Mouse (Mus musculus): ENCODE results near the gene Elk3. TPM values are rescaled to one million over a fixed set of nuclear protein-coding genes. Genes with fewer than 3 reads are reported as not detected.

Elk3 gene
- polyA plus RNA-seq, 1 experiment from 2014 or later = 65.2 TPM

DNA sequence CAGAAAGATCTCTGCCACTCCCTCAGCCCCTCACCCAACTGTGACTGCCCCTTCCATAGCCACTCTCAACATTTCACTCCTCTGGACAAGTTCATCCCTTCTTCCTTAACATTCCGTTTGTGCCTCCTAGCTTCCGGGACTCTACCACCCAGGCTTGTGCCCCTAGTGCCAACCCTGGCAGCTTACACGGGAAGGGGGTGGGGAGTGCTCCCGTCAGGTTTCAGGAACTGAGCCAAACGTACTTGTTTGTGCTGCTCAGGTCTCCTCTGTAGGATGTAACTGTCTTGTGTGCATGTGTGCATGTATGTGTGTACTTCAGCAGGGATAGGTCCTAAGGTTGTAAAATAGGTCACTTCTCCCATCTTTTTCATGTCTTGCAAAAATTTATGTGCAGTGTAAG is 51.1 kb downstream of the Elk3 start:
- H3K27me3 ChIP-seq = no peaks in the 10 kb centered on the region
- no peak for TF ChIP-seq CTCF (IDR thresholded peaks at IDR 0.05)
- DNase-seq (ENCODE audit: low read depth, low spot score) (no peak), ATAC-seq (no peak)
- POLR2A ChIA-PET = no interaction called here
- in situ Hi-C loops (cut with MboI; ENCODE audit: low pct_unique_long_range_greater_than_20kb) = no loop called here
- CTCF ChIA-PET = interaction anchor here (1.2 to 3.7 kb wide), 2 partner anchors 9 to 13 kb away, joined by 3 to 16 read pairs; no protein-coding TSS in a partner anchor

DNA sequence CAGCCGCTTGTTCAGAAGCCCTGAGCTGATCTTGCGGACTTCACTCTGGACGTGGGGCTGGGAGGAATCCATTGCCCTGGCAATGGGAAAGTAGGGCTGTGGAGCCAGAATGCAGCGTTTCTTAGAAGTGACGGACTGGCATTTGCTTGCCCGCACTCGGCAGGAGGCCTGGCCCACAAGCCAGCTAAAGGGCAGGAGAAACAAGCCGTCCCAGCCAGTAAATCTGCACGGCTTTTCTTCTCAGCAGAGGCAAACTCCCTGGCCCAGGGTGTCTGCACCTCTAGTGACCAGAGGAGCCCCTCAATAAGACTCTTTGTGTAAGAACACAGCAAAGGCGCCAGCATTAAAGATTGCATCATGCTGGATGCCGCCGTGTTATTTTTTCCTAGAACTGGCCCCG is 55.6 kb downstream of the Elk3 start:
- POLR2A ChIA-PET = interaction anchor here (0.7 kb wide), 1 partner anchor 32 kb away, joined by 3 read pairs; no protein-coding TSS in a partner anchor

DNA sequence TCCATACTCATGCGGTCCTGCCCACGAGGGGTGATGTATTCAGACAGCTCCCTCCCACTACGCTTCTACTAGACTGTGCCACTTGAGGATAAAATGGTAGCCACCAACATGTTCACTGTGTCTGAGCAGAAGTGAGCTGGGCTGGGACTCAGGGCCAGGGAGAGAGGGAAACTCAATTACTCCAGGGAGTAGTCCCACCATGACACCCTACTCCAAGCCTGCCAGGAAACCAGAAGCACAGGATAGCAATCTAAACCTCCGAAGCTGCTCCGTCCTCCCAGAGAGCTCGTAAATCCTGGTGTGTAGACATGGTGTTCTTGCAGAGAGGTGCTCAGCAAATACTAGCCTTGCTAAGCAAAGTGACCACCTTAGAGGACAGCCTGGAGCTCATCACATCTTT is 57.8 kb downstream of the Elk3 start:
- DNase-seq (ENCODE audit: low read depth, low spot score) = no peak
- ChIA-PET POLR2A (interaction anchor here (0.8 kb wide), 1 partner anchor 93 kb away, joined by 3 read pairs; the partner anchor contains the start of gene Cdk17), CTCF (interaction anchor here (0.5 to 3.5 kb wide), 7 partner anchors 8 to 214 kb away, joined by 3 to 10 read pairs (median 4); no protein-coding TSS in a partner anchor)
- TF ChIP-seq CTCF (IDR thresholded peaks at IDR 0.05) = no peak
- in situ Hi-C loops (cut with MboI; ENCODE audit: low pct_unique_long_range_greater_than_20kb) = no loop called here
- ATAC-seq = no peak
- no peaks in the 10 kb centered on the region for H3K27me3 ChIP-seq

More for the DNA sequence above, 55.6 kb downstream of the Elk3 start:
- CTCF ChIA-PET = interaction anchor here (1.0 to 3.5 kb wide), 4 partner anchors 10 to 19 kb away, joined by 3 to 10 read pairs (median 4); no protein-coding TSS in a partner anchor
- no peaks in the 10 kb centered on the region for H3K27me3 ChIP-seq
- DNase-seq (ENCODE audit: low read depth, low spot score) (no peak), ATAC-seq (no peak)
- TF ChIP-seq CTCF (IDR thresholded peaks at IDR 0.05) = no peak
- in situ Hi-C loops (cut with MboI; ENCODE audit: low pct_unique_long_range_greater_than_20kb) = no loop called here

DNA sequence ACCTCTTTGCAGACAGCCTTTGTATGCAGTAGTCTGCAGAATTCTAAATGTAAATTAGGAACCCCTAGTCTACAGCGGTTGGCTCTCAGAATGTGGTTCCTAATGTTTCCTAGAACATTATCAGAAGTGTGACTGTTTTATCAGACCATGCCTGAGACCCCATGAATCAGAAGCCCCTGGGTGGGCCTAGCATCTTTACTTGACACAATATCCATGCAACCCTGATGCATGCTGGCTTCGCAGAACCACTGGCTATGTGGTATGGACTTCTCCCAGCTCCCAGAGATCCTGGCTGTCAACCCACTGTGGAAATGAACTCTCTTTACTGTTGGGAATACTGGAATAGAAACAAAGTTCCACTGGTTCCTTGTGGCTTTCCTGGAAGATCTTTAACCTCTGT is 58.3 kb downstream of the Elk3 start:
- no peaks in the 10 kb centered on the region for H3K27me3 ChIP-seq
- TF ChIP-seq CTCF (IDR thresholded peaks at IDR 0.05) = no peak
- ChIA-PET CTCF (interaction anchor here (0.7 to 3.5 kb wide), 4 partner anchors 9 to 62 kb away, joined by 3 to 10 read pairs (median 4); no protein-coding TSS in a partner anchor), POLR2A (interaction anchor here (0.8 kb wide), 1 partner anchor 92 kb away, joined by 3 read pairs; the partner anchor contains the start of gene Cdk17)
- ATAC-seq (no peak), DNase-seq (ENCODE audit: low read depth, low spot score) (no peak)
- in situ Hi-C loops (cut with MboI; ENCODE audit: low pct_unique_long_range_greater_than_20kb) = no loop called here

DNA sequence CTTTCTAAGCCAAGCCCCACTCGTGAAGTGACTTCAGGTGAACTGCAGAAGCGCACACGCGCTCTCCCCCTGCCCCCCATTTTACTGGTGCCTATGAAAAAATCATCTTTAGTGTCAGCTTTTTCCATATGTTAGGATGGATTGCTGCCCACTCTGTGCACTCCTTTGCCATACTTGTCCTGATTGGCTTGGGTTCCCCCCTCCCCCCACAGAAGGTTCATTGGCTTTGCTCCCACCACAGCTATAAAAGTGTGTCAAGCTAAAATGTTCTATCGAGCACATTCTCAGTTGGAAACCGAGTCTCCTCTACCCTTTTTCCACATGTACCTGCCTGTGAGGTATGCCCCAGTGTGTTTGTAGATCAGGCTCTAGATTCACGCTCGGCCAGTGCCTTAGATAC is 59.5 kb downstream of the Elk3 start:
- ATAC-seq (no peak), DNase-seq (ENCODE audit: low read depth, low spot score) (no peak)
- H3K27me3 ChIP-seq = no peaks in the 10 kb centered on the region
- TF ChIP-seq CTCF (IDR thresholded peaks at IDR 0.05) = no peak
- ChIA-PET CTCF (interaction anchor here (1.0 to 2.0 kb wide), 11 partner anchors 9 to 201 kb away, joined by 3 to 13 read pairs (median 3); no protein-coding TSS in a partner anchor), POLR2A (interaction anchor here (0.9 to 1.7 kb wide), 4 partner anchors 12 to 90 kb away, joined by 3 to 8 read pairs (median 4); no protein-coding TSS in a partner anchor)
- in situ Hi-C loops (cut with MboI; ENCODE audit: low pct_unique_long_range_greater_than_20kb) = no loop called here

DNA sequence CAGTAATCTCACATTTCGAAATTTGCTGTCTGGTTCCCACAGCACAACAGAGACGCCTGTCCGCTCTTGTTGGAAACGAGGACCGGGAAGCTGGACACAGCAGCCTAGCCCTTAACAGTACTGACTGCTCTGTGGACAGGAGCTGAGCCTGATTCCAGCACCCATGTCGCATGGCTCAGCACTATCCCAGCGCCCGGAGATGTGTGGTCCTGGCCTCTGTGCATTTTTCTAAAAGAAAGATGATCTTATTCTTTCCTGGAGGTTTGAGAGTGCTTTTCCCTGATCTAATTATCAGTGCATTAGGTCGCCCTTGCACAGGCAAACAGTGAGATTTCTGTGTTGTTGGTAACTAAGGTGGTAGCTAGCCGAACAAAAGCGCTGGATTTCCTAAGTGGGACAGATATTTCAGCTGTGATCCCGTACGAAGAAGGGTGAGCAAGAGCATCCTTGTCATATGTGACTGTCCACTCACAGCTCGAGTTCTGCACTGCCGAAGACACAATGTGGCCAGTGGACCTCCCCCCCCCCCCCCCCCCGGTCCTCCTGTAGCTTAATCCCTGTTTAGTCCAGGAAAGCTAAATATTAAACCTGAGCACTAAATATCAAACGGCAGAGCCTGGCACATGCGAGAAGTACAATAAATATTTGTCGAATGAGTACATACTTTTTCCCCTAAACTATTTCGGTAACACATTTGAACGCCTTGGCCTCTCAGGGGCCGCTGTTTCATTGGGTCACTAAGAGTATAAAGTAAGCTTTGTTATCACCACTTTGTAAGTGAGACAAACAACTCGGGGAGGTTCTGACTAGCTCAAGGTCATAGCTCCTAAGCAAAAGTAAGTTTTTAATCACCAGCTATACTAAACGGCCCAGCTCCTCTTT is 60.3 kb downstream of the Elk3 start:
- in situ Hi-C loops (cut with MboI; ENCODE audit: low pct_unique_long_range_greater_than_20kb) = no loop called here
- no peaks in the 10 kb centered on the region for H3K27me3 ChIP-seq
- DNase-seq (ENCODE audit: low read depth, low spot score) (no peak), ATAC-seq (peak; percentile 91)
- POLR2A ChIA-PET = interaction anchor here (0.9 to 1.7 kb wide), 5 partner anchors 12 to 89 kb away, joined by 3 to 8 read pairs (median 3); no protein-coding TSS in a partner anchor
- CTCF ChIA-PET = interaction anchor here (1.0 to 2.0 kb wide), 13 partner anchors 10 to 200 kb away, joined by 3 to 13 read pairs (median 3); no protein-coding TSS in a partner anchor
- TF ChIP-seq CTCF (IDR thresholded peaks at IDR 0.05) = no peak

DNA sequence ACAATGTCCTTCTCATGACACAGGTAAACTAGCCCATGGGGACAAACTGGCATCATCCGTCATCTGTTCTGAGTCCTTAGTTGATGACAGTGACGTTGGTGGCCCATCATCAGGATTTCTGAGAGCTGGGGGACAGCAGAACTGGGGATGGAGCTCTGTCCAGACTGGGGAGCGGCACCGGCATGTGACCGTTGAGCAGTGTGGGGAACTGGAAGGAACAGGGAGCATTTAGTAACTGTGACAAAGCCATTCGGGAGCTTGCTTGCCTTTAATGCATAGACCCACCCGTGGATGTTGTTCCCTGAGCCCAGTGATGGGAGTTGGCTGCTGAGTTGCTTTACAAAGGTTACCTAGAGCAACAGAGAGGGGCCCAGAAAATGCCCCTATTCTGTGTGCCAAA is 61.0 kb downstream of the Elk3 start:
- in situ Hi-C loops (cut with MboI; ENCODE audit: low pct_unique_long_range_greater_than_20kb) = no loop called here
- TF ChIP-seq CTCF (IDR thresholded peaks at IDR 0.05) = no peak
- H3K27me3 ChIP-seq = no peaks in the 10 kb centered on the region
- POLR2A ChIA-PET = interaction anchor here (1.3 to 1.7 kb wide), 4 partner anchors 13 to 88 kb away, joined by 3 to 8 read pairs (median 4); no protein-coding TSS in a partner anchor
- ATAC-seq = no peak
- DNase-seq (ENCODE audit: low read depth, low spot score) = no peak
- CTCF ChIA-PET = interaction anchor here (1.2 to 2.0 kb wide), 5 partner anchors 11 to 180 kb away, joined by 3 to 13 read pairs (median 4); no protein-coding TSS in a partner anchor

DNA sequence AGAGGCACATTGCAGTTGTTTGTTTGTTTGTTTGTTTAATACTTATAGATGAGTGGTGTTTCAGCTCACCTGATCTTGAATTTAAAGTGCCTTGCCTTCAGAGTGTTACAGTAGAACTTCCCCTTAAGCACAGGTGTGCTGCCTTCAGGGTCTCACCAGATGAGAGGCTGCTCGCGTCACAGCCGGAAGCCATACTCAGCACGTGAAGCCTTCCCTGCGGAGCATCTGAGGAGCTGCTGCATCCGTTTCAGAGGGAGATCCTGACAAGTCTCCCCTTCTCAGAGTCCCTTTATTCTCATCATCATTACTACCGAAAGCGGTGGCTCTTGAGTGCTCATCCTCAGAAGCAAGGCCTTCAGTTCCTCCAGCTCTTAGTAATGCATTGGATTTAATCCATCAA is 62.5 kb downstream of the Elk3 start:
- no peaks in the 10 kb centered on the region for H3K27me3 ChIP-seq
- no peak for ATAC-seq
- ChIA-PET CTCF (interaction anchor here (1.4 kb wide), 1 partner anchor 43 kb away, joined by 4 read pairs; no protein-coding TSS in a partner anchor), POLR2A (no interaction called here)
- in situ Hi-C loops (cut with MboI; ENCODE audit: low pct_unique_long_range_greater_than_20kb) = no loop called here
- no peak for TF ChIP-seq CTCF (IDR thresholded peaks at IDR 0.05)
- DNase-seq (ENCODE audit: low read depth, low spot score) = no peak

DNA sequence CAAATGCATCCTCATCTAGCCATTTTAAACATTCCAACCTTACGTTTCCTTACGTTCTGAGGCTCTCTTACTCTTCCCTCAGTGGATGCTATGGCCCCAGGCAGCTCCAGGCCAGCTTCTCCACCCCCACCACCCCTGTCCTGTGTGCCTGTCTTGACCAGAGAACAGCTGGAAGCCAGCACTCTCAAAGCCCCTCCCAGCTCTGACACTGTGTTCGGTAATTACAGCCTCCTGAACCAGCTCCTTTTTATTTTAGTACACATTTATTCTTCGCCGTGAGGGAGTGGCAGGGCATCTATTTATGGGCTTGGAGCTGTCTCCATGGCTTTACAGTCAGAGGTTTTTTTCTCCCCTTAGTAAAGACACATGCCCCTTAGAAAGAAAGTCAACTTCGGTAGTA is 63.0 kb downstream of the Elk3 start:
- TF ChIP-seq CTCF (IDR thresholded peaks at IDR 0.05) = no peak
- POLR2A ChIA-PET = no interaction called here
- DNase-seq (ENCODE audit: low read depth, low spot score) (no peak), ATAC-seq (no peak)
- H3K27me3 ChIP-seq = no peaks in the 10 kb centered on the region
- in situ Hi-C loops (cut with MboI; ENCODE audit: low pct_unique_long_range_greater_than_20kb) = no loop called here
- CTCF ChIA-PET = interaction anchor here (1.4 kb wide), 1 partner anchor 43 kb away, joined by 4 read pairs; no protein-coding TSS in a partner anchor

DNA sequence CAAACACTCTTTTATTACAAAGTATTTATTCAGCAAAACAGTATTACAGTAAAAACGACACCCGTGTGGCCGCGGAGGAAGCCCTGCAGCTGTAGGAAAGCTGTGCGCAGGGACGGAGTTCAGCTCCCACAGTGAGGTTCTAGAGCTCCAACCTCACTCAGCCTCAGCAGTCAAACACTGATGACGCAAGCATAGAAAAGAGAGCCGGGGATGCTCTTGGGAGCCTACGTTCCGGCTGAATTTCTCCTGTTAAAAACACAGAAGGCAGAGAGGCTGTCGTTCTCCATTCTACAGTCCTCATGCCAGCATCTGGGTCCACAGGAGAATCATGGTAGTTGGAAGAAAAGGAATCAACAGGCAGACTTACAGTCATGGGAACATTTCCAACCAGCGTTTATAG is 63.5 kb downstream of the Elk3 start:
- DNase-seq (ENCODE audit: low read depth, low spot score) = no peak
- no peak for ATAC-seq
- in situ Hi-C loops (cut with MboI; ENCODE audit: low pct_unique_long_range_greater_than_20kb) = no loop called here
- TF ChIP-seq CTCF (IDR thresholded peaks at IDR 0.05) = no peak
- CTCF ChIA-PET = interaction anchor here (1.4 kb wide), 1 partner anchor 44 kb away, joined by 4 read pairs; no protein-coding TSS in a partner anchor
- no peaks in the 10 kb centered on the region for H3K27me3 ChIP-seq
- POLR2A ChIA-PET = no interaction called here

Data from Patski (cell line).